Mouse (Mus musculus): ENCODE data around the gene Tsga10.

Gene Tsga10

DNA sequence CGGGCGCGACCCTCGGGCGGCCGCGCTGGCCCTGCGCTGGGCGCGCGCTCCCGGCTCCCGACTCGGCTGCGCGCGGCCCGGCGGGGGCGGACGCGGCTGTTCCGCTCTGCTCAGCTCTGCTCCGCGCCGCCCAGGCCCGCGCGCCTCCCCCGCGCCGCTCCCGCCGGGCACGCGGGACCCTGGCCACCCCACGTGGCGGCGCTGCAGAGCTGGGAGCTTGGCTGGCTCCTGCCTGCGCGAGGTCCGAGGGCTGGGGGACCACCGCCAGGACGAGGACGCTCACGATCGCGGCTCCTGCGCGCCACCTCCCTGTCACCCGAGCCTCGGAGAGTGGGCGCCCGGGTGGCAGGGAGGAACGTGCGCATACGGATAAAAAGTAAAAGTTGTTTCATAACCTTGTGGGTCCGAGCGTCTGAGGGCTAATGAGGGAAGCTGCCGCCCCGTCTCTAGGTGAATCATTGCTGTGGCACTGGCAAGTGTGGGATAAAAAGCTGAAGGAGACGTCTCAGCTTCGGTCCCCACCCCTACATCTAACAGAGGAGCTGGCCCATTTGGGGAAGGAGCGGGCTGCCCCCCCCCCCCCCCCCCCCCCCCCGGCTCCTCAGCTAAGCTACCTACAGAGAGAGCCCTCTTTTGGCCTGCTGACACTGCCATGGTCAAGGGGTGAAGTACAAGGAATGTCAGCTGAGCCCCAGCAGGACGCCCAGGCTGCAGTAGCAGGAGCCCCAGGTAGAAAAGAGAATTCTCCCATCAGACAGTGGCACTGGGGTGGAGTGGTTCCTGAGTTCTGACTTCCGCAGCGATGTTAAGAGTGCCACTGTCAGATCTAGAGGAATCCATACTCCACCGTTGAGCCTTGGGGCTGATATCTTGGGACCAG, 146.2 kb downstream of the Tsga10 start, which contains the start of gene 2010300C02Rik:
Gene 2010300C02Rik (minus strand): TSS at position 325 of the 880 bp plus-strand sequence.
- no peak for DNase-seq (ENCODE audit: low read depth)

DNA sequence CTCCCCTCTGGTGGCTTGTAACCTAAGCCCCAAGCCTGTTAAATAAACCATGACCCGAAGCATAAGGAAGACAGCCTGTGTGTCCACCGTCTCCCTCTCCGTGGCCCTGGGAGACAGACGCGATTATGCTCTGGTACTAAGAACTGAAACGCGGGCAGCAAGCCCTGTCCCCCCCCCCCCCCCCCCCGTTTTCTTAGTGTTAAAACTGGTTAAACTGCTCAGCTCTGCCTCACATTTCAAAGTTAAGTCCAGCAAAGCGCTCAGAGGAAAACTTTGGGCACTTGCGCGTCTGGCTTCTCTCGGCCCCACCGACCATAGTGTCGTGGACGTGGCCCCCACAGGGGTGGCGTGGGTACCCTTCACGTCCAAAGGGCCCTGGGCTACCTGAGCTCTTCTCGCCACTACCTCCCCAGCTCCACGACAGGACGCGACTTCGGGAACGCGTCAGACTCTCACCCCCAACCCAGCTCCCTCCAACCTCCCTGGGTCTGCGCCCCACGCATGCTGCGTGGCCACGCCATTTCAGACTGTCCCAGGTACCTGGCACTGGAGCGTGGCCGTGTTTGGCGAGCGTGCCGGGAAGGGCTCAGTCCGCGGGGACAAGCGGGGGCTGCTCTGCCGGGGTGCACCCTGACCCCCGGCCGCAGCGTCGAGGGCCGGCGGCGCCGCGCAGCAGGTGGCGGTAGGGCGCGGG, 147.1 kb downstream of the Tsga10 start:
- DNase-seq (ENCODE audit: low read depth), result no peak

DNA sequence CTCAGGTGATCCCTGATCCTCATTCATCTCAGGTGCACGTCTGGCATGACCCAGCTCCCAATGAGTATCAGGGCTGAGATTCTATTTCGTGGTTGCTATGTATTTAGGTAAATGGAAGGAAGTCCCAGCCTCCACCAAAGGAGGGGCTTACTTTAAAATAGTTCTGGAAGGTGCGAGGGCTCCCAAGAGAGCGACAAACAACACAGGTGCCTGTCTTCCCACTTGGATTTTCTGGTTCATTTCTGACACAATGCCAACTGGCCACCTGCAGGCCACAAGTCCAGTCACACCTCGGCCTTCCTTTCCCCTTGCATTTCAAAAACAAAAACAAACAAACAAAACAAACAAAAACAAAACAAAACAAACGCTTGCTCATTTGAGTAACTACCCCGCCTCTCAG, 147.7 kb downstream of the Tsga10 start:
- DNase-seq (ENCODE audit: low read depth), result no peak

DNA sequence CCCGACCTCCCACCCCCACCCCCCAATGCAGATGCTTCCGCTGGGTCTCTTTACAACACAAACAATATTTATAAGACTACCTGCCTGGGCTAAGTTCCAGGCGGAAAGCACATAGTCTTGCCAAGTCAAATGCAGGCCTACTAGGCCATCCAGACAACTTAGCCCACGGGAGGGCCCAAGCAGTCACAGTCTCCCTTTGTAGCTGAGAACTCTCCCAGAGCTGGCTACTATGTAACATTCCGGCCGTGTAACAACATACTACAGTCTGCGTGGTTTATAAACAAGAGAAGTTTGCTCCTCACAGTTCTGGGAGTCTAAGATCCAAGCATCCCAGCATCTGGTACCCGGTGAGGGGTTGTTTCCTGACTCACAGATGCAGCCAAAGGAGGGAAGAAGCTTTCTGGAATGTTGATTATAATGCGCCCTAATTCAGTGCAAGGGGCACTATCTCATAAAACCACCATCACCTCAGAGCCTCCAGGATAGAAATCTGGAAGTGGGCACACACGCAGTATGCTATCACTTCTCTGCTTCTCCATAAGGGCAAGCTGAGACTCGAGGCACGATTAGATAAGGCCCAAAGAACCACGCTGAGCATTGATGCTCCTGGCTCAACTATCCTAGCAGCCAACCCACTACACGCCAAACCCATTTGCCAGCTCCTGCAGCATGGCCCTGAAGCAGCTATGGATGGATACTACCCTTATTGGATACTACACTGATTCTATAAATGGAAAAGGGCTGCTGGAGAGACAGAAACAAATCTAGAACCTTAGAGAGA, 148.6 kb downstream of the Tsga10 start:
- no peak for DNase-seq (ENCODE audit: low read depth)

DNA sequence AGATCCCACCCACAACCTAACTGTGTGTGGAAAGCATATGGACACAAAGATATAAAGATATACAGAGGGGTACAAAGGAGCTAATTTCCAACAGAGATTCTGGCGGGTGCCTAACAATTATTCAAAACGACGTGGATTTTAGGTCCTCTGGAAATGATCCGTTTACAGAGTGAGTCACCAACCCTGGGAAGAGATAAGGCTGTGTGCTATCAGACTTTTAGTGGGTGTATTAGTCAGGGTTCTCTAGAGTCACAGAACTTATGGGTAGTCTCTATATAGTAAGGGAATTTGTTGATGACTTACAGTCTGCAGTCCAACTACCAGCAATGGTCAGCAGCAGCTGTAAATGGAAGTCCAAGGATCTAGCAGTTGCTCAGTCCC, 153.9 kb downstream of the Tsga10 start:
- peak; percentile 40 for DNase-seq (ENCODE audit: low read depth)

DNA sequence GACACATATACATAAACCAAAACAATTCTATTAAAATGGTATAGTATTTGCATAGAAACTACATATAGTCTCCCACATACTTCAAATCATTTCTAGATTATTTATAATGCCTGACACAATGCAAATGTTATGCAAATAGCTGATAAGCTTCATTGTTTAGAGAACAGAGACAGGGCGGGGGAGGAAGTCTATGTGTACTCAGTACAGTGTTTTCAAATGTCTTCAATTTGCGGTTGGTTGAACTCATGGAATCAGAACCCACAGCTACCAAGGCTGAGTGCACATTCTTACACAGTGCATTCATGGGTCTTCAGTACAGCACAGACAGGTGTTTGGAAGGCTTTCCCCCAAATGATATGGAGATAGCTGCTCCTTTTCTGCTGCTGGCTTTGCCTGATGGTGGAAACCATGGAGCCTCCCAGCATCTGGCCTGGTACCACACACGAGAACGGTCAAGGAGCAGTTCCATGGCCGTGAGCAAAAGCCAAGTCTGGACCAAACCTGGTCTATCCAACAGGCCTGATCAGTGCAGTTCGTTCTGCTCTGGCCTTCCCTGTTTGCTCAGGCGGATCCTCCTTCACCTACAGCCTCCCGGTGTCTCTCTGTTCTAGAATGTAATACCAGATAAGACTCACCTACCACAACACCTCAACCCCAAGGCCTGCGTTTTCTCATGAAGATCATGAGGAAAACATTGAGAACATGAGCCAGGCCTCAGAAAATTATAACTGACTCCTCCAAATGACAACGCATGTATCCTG, 154.5 kb downstream of the Tsga10 start:
- DNase-seq (ENCODE audit: low read depth), result no peak

DNA sequence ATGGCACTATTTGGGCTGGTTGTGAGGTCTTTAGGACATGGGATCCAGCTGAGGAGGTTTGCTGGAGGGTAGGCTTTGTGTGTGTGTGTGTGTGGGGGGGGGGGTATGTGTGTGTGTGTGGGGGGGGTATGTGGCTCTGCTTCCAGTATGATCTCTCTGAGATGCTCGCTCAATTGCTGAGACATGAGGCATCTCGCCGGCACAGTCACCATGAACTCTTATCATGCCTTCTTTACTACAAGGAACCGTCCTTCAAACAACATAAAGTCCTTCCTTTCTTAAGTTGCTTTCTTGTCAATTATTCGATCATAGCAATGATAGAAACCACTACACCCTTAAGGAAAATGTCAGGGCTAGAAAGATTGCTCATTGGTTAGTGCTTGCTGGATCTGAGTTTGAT, 155.1 kb downstream of the Tsga10 start:
- no peak for DNase-seq (ENCODE audit: low read depth)

DNA sequence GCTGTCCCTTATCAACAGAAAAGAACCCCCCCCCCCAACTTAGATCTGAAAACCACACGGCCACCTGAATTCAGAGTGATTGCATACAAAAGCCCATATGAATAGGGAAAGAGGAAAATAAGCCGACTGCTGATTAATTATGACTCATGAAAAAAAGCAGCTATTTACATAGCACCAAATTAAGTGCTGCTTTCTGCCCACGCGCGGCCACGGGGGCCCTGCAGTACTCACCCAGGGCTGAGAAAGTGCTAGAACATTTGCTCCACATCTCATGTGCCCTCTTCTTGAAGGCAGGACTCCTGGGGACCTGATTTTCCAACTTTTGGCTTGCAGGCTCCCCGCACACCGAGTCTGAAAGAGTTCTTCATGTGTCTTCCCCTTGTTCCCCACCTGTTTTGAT, 156.5 kb downstream of the Tsga10 start:
- peak; percentile 19 for DNase-seq (ENCODE audit: low read depth)

DNA sequence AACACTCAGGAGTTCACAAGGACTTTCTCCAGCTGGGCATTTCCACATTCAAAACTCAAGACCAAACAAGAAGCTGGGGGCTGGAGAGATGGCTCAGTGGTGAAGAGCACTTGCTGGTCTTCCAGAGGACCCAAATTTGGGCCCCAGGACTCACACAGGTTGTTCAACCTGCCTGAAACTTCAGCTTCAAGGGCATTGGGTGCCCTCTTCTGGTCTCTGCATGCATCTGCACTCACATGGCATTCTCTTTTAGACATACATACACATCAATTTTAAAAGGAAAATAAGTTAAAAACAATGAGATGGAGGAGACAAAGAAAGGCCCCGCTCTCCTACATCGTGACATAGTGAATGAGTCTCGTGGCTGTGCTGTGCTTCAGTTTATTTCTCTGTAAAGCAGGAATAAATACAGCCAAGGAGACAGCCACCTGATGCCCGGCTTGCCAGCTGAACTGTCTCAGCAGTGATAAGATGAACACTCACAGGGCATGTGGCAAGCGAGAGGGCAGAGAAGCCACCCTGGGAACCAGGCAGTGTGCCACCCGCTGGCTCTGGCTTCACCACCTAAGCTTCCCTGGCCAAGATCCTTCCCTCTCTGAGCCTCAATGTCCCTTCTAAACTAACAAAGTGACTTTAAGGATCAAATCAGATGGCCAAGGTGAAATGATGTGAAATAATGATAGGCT, 157.8 kb downstream of the Tsga10 start:
- DNase-seq (ENCODE audit: low read depth), result peak; percentile 10
